Mouse (Mus musculus) adrenal gland, adult (tissue): ENCODE results near the gene Ush1g.

Experiments
- DNase-seq, 2 experiments: peaks; one replicate each; pipeline ENCODE4 v3.0.0; 2022 to 2023; ENCODE audit warnings: low spot score in 1 of 2; ENCODE audit not compliant: inconsistent age in 2 of 2

Gene Ush1g

DNA sequence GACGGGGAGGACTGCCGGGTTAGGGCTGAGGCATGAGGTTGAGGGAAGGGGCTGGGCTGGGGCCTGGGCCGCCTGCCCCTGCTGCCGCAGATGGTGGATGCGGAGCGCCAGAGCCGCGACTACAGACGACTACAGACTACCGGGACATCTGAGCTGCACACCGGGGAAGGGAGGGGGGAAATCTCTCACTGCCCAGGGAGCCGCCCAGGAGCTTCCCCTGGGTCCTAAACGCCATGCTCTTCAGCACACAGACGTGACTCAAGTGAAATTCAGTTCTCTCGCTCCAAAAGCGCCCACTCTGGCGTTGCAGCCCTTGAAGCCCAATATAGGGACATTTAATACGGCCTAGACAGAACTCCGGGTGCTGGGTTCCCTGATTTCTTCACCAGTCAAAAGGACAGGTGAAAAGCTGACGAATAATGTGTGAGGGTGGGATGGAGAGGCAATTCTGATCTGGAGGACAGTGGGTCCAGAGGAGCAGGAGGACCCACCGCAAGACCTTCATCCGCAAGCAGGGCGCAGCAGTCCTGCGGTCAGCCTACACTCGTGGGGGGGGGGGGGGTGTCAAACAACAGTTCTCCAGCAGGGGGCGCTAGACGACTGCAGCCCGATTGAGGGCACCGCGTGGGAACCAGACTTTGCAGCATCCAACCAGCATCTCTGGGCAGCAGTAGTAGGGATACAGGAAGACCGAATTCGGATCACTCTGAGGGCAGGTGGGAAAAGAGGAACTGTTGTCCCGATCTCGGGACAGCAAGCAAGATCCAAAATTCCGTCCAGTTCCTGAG, at the start of gene Ush1g:
Gene Ush1g (minus strand): TSS at position 136 of the 788 bp plus-strand sequence.
- DNase-seq = peak; percentile 51 to 78

DNA sequence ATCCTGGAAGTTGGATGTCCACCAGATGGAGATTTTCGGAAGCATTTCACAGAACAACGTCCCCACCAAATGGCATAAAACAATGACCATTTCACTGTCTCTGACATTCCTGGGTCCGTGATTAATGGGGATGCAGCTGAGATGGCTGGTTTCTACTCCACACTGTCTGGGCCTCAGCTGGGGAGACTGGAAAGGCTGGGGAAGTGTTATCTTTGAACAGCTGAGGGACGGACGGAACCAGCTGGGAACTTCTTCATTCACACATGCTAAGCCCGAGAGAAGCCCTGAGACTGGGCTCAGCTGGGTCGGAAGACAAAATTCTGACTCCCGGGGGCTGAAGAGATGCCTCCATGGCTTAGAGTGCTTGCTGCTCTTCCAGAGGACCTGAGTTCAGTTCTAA, 49.5 kb upstream of the Ush1g start:
- no peak for DNase-seq

GRCm38 (mm10) chr11:115370368-115370767, 48.5 kb upstream of the Ush1g start:
- no peak for DNase-seq

DNA sequence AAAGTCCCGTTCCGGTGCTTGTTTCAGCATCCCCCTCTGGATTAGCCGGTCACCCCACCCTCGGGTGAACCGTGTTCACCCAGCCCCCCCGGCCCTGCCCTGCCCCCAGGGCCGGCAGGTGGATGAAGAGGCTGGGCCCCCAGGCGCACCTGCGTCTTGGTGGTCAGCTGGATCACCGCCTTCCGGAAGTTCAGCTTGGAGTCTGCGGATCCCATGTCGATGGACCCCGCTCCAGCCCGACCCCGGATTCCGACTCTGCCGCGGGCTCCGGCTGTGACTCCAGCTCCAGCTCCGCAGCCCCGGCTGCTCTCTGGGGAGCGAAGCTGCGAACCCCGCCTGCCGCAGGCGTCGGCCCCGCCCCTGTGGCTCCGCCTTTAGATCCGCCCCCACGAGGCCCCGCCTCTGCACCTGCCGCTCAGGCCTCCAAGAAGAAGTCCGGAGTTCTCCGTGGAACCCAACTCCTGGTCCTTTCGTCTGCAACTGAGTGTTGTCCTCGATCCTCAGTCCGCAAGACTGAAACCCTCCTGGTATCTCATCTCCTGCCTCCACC, 45.6 kb upstream of the Ush1g start, which contains the start of gene Hid1:
Gene Hid1 (minus strand): TSS at position 362 of the 550 bp plus-strand sequence.
- peak; percentile 92 to 96 for DNase-seq

DNA sequence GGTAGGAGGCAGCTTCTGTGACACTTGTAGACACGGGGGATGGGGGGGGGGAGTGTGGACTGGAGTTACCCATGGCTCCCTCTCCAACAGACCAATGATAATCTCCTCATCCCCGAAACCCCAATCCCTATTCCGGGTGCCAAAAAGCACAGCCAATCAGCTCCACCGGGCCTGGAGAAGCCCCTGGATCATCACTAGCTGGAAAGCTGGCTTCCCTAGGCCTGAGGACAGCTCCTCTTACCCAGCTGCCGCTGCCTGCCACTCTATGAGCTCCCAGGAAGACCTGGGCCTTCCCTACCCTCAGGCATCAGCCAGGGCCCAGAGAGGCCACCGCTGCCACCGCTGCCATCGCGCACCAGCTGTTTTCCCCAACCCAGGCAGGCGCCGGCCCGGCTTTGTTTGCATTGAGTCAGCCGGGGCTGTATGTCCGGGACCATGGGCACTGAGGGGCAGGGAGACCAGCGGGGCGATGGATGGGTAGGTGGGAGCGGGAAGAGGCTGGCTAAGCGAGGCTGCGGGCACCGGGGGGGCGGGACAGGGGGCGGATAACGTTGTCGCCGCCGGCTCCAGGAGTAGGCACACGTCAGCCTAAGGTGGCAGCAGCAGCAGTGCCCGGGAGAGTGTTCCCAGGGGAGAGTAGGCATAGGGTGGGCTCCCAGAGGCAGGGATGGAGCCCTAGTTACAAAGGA, 45.0 kb upstream of the Ush1g start:
- peak; percentile 51 to 75 for DNase-seq

- peak in 1 of 2 experiments; percentile 49 for DNase-seq
These were observed 44.3 kb upstream of the Ush1g start for GRCm38 (mm10) chr11:115366039-115366705.

GRCm38 (mm10) chr11:115364136-115364535, 42.3 kb upstream of the Ush1g start:
- DNase-seq = no peak

- DNase-seq = no peak
These were observed 37.9 kb upstream of the Ush1g start for GRCm38 (mm10) chr11:115359726-115360125.

GRCm38 (mm10) chr11:115359293-115359692, 37.5 kb upstream of the Ush1g start:
- DNase-seq = no peak

- peak; percentile 68 to 92 for DNase-seq
These were observed 36.6 kb upstream of the Ush1g start for GRCm38 (mm10) chr11:115358468-115358867.

DNA sequence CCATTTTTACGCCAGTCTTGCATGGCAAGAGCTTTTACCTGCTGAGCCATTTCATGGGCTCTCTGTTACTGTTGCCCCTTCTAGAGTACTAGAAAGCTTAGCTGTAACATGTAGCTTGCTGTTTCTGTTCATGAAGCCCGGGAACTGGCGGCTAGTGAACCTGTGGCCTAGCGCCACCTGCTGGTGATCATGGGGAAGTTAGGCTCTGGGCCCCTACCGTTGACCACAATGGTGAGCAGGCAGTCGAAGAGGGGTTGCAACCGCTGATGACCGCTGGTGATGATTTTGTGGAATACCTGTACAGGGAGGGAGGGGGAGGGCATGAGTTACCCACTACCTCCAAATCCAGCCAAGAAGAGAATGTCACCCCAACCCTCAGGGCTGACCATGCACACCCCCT, 32.3 kb upstream of the Ush1g start:
- peak; percentile 73 to 85 for DNase-seq

GRCm38 (mm10) chr11:115353375-115353774, 31.5 kb upstream of the Ush1g start:
- no peak for DNase-seq

DNA sequence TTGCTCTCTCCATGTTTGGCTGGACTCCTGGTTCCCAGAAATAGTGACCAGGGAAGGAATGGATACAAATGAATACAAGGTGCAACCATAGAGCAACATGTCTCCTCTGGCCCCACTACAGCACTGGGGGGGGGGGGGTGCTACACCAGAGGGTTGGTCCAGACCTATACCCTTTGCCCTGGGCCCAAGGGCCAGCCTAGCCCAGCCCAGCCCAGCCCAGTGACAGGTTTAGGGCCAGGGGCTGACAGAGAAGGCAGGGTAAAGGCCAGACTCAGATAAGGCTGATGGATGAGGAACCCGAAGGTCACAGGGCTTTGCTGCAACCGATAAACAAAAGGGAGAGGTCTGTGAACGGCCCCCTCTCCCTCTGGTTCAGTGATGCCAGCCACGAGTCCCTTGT, 28.1 kb upstream of the Ush1g start:
- DNase-seq = no peak

- DNase-seq = no peak
These were observed 26.9 kb upstream of the Ush1g start for GRCm38 (mm10) chr11:115348681-115349248.

- DNase-seq = no peak
These were observed 23.7 kb upstream of the Ush1g start for GRCm38 (mm10) chr11:115345515-115345914.

DNA sequence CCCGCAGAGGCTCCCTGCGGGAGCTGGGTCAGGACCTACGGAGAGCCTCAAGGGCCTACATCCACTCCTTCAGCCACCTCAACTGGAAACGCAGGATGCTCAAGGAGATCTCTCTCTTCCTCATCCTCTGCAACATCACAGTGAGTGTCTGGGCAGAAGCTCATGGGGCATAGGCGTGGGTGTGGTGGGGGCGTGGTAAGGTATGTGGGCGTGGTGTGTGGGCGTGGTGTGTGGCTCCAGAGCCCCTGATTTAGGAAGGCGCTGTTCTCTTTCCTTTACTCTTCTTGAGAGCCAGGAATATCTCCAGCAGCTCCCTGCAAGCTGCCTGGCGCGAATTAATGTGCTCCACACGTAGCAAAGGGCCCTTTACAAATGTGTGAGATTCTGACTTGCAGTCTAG, 23.1 kb upstream of the Ush1g start:
- DNase-seq = no peak

- no peak for DNase-seq
These were observed 20.0 kb upstream of the Ush1g start for GRCm38 (mm10) chr11:115341866-115342265.

DNA sequence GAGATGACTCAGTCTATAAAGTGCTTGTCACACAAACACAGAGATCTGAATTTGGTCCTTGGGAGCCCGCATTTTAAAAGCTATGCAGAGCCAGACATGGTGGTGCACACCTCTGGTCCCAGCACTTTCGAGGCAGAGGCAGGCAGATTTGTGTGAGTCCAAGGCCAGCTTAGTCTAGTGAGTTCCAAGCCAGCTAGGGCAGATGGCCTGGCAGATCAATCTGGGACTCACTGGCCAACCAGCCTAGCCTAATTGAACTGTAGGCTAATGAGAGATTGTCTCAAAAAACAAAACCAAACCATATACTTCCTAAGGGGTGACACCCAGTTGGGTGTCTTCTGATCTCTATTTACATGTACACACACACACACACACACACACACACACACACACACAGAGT, 19.4 kb upstream of the Ush1g start:
- DNase-seq = no peak

GRCm38 (mm10) chr11:115337826-115338225, 16.0 kb upstream of the Ush1g start:
- DNase-seq = no peak

- DNase-seq = no peak
These were observed 15.5 kb upstream of the Ush1g start for GRCm38 (mm10) chr11:115337350-115337749.

DNA sequence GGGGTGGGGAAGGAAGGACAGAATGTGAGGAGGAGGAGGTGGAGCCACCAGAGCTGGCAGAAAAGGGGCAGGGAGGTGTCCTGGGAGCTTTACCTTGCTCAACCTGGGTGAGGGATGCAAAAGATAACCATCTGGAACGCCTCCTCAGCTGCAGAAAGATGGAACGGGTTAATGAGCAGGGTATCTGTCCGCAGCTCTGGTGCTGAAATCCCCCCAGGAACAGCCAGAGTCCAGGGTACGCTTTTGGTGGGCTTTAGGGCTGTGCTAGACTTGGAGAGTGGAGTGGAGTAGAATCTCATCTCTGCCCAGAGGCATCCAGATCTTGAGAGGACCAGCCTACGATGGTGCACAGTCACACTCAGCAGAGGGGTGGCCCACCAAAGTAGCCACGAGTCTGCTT, 14.3 kb upstream of the Ush1g start:
- no peak for DNase-seq
